Mouse (Mus musculus): ENCODE measurements around the gene Ppm1l. TPM values are rescaled to one million over a fixed set of nuclear protein-coding genes. Genes with fewer than 3 reads are reported as not detected.
A peak's percentile ranks its signal among the peaks of the same experiment; 100 is the strongest.
"Not testable (repeated sequence)": the region's sequence is repeated elsewhere in the genome, so short reads cannot be mapped to it uniquely, and the experiment has no call there.

Ppm1l gene
- polyA plus RNA-seq, 1 experiment from 2014 or later: 23.3 TPM

DNA sequence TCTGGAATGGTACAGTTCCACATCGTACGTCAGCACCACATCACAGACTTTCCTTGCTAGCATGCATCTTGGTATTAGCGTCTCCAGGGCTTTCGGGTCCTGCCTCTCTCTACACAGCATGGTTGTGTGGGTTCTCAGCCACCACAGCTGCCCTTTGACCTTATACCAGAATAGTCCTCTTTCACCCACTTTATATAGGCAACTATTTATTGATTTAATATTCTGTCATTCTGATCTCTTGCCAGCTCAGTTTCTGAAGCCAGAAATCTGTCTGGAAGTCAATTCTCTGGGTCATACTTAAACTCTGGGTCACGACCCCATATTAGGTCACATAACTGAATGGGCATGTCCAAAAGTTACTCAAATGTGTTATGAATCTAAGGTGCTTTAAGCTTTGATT lies 86.5 kb downstream of the Ppm1l start:
- Histone ChIP-seq H3K4me1 (ENCODE audit: control insufficient read depth, insufficient read depth, low read length) (0 out of 2 replicates have a peak, but pooled peaks cover 2% of the 10 kb centered on the region), H3K36me3 (ENCODE audit: control insufficient read depth, insufficient read depth, low read length) (no peaks in the 10 kb centered on the region), H3K9ac (replicated peaks; ENCODE audit: low read depth, low read length) (no peak overlapping the region), H3K4me3 (ENCODE audit: low read depth, low read length) (no peak overlapping the region), H3K9me3 (ENCODE audit: control insufficient read depth, low read length) (no peaks in the 10 kb centered on the region), H3K27ac (ENCODE audit: low read depth, low read length) (no peak overlapping the region), H3K27me3 (ENCODE audit: control insufficient read depth, insufficient read depth, low read length) (0 out of 2 replicates have a peak, but pooled peaks cover 3% of the 10 kb centered on the region), H3K4me2 (ENCODE audit: low read depth, low read length) (no peak overlapping the region)
- no peak for ATAC-seq (ENCODE audit: low read depth)
- WGBS: 87% methylated on average over 5 of the region's 5 CpGs

GRCm38 (mm10) chr3:69406210-69406895 lies 89.7 kb downstream of the Ppm1l start:
- Histone ChIP-seq H3K36me3 (ENCODE audit: control insufficient read depth, insufficient read depth, low read length) (no peaks in the 10 kb centered on the region), H3K4me3 (ENCODE audit: low read depth, low read length) (no peak overlapping the region), H3K4me2 (ENCODE audit: low read depth, low read length) (no peak overlapping the region), H3K9me3 (ENCODE audit: control insufficient read depth, low read length) (no peaks in the 10 kb centered on the region), H3K27ac (ENCODE audit: low read depth, low read length) (no peak overlapping the region), H3K4me1 (ENCODE audit: control insufficient read depth, insufficient read depth, low read length) (0 out of 2 replicates have a peak, but pooled peaks cover 3% of the 10 kb centered on the region), H3K9ac (replicated peaks; ENCODE audit: low read depth, low read length) (no peak overlapping the region), H3K27me3 (ENCODE audit: control insufficient read depth, insufficient read depth, low read length) (0 out of 2 replicates have a peak, but pooled peaks cover 3% of the 10 kb centered on the region)
- peak; percentile 85 for ATAC-seq (ENCODE audit: low read depth)
- 25% methylated on average over 5 of the region's 5 CpGs for WGBS

DNA sequence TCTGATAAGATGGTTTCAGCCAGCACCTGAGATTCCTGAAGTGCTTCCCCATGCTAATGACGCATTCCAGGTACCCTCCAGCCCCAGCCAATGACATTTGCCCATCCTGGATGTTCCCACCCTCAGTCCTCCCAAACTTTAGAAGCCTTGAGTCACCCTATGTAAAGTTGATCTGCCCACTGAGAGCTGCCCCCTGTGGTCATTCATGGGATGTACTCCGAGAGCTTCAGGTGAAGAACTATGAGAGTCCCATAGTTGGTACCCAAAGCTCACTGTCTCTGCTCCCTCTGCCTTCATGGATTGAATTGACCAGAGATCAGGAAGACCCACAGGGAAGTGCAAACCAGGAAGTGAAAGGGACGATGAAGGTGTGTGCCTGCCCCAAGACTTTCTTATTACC lies 91.4 kb downstream of the Ppm1l start:
- Histone ChIP-seq H3K9ac (replicated peaks; ENCODE audit: low read depth, low read length) (no peak overlapping the region), H3K27me3 (ENCODE audit: control insufficient read depth, insufficient read depth, low read length) (0 out of 2 replicates have a peak, but pooled peaks cover 3% of the 10 kb centered on the region), H3K9me3 (ENCODE audit: control insufficient read depth, low read length) (no peaks in the 10 kb centered on the region), H3K36me3 (ENCODE audit: control insufficient read depth, insufficient read depth, low read length) (no peaks in the 10 kb centered on the region), H3K4me3 (ENCODE audit: low read depth, low read length) (no peak overlapping the region), H3K27ac (ENCODE audit: low read depth, low read length) (no peak overlapping the region), H3K4me2 (ENCODE audit: low read depth, low read length) (no peak overlapping the region), H3K4me1 (ENCODE audit: control insufficient read depth, insufficient read depth, low read length) (0 out of 2 replicates have a peak, but pooled peaks cover 3% of the 10 kb centered on the region)
- 85% methylated on average over 3 of the region's 3 CpGs for WGBS
- ATAC-seq (ENCODE audit: low read depth): no peak

DNA sequence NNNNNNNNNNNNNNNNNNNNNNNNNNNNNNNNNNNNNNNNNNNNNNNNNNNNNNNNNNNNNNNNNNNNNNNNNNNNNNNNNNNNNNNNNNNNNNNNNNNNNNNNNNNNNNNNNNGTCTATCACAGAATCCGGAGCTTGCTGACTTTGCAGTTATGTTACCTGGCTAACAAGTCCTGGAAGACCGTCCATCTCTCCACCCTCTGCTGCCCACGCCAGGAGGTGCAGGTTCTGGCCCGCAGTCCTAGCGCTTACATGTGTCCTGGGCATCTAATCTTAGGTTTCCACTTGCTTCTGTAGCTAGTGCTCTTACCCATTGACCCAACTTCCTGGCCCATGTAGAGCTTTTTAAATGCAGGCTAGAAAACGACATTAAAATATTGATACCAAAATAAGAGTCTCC lies 99.5 kb downstream of the Ppm1l start:
- Histone ChIP-seq H3K4me1 (ENCODE audit: control insufficient read depth, insufficient read depth, low read length) (no peaks in the 10 kb centered on the region), H3K27ac (ENCODE audit: low read depth, low read length) (no peak overlapping the region), H3K27me3 (ENCODE audit: control insufficient read depth, insufficient read depth, low read length) (no peaks in the 10 kb centered on the region), H3K4me2 (ENCODE audit: low read depth, low read length) (no peak overlapping the region), H3K4me3 (ENCODE audit: low read depth, low read length) (no peak overlapping the region), H3K9ac (replicated peaks; ENCODE audit: low read depth, low read length) (no peak overlapping the region), H3K36me3 (ENCODE audit: control insufficient read depth, insufficient read depth, low read length) (no peaks in the 10 kb centered on the region), H3K9me3 (ENCODE audit: control insufficient read depth, low read length) (no peaks in the 10 kb centered on the region)
- WGBS: 89% methylated on average over 6 of the region's 6 CpGs
- no peak for ATAC-seq (ENCODE audit: low read depth)

GRCm38 (mm10) chr3:69422741-69423140 lies 106.1 kb downstream of the Ppm1l start:
- Histone ChIP-seq H3K9ac (replicated peaks; ENCODE audit: low read depth, low read length) (no peak overlapping the region), H3K27me3 (ENCODE audit: control insufficient read depth, insufficient read depth, low read length) (no peaks in the 10 kb centered on the region), H3K4me1 (ENCODE audit: control insufficient read depth, insufficient read depth, low read length) (no peaks in the 10 kb centered on the region), H3K9me3 (ENCODE audit: control insufficient read depth, low read length) (no peaks in the 10 kb centered on the region), H3K36me3 (ENCODE audit: control insufficient read depth, insufficient read depth, low read length) (no peaks in the 10 kb centered on the region), H3K27ac (ENCODE audit: low read depth, low read length) (no peak overlapping the region), H3K4me3 (ENCODE audit: low read depth, low read length) (no peak overlapping the region), H3K4me2 (ENCODE audit: low read depth, low read length) (no peak overlapping the region)
- ATAC-seq (ENCODE audit: low read depth): no peak
- WGBS: 75% methylated on average over 3 of the region's 3 CpGs

- H3K36me3 ChIP-seq (ENCODE audit: control insufficient read depth, insufficient read depth, low read length): no peaks in the 10 kb centered on the region
- H3K27ac ChIP-seq (ENCODE audit: low read depth, low read length): no peak overlapping the region
- 49% methylated on average over 4 of the region's 4 CpGs for WGBS
- H3K9me3 ChIP-seq (ENCODE audit: control insufficient read depth, low read length): no peaks in the 10 kb centered on the region
- H3K4me1 ChIP-seq (ENCODE audit: control insufficient read depth, insufficient read depth, low read length): no peaks in the 10 kb centered on the region
- no peak overlapping the region for H3K4me3 ChIP-seq (ENCODE audit: low read depth, low read length)
- H3K4me2 ChIP-seq (ENCODE audit: low read depth, low read length): no peak overlapping the region
- ATAC-seq (ENCODE audit: low read depth): no peak
- H3K27me3 ChIP-seq (ENCODE audit: control insufficient read depth, insufficient read depth, low read length): no peaks in the 10 kb centered on the region
- H3K9ac ChIP-seq (replicated peaks; ENCODE audit: low read depth, low read length): no peak overlapping the region
Measured at GRCm38 (mm10) chr3:69423371-69423770, 106.7 kb downstream of the Ppm1l start.

GRCm38 (mm10) chr3:69424781-69425180 lies 108.1 kb downstream of the Ppm1l start:
- 71% methylated on average over 2 of the region's 2 CpGs for WGBS
- H3K4me1 ChIP-seq (ENCODE audit: control insufficient read depth, insufficient read depth, low read length); H3K9me3 ChIP-seq (ENCODE audit: control insufficient read depth, low read length); H3K4me3 ChIP-seq (ENCODE audit: low read depth, low read length); ATAC-seq (ENCODE audit: low read depth); H3K27ac ChIP-seq (ENCODE audit: low read depth, low read length); H3K4me2 ChIP-seq (ENCODE audit: low read depth, low read length); H3K27me3 ChIP-seq (ENCODE audit: control insufficient read depth, insufficient read depth, low read length); H3K36me3 ChIP-seq (ENCODE audit: control insufficient read depth, insufficient read depth, low read length); H3K9ac ChIP-seq (replicated peaks; ENCODE audit: low read depth, low read length): not testable (repeated sequence)

DNA sequence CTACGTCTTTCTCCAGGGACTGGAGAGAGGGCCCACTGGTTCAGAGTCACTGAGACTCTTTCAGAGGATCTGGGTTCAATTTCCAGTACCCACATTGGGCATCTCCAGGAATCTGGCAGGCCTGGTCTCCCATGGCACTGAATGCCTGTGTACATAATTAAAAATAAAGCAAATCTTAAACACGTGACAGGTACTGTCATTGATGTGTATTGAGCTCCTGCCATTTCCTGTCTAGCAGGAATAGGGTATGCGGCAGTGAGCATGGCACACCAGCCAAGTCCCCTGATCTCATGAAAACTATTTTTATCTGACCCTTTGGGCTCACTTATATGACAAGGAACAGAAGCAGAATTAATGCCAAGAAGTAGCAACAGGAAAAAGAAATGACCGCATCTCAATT lies 110.6 kb downstream of the Ppm1l start:
- Histone ChIP-seq H3K9ac (replicated peaks; ENCODE audit: low read depth, low read length) (no peak overlapping the region), H3K27ac (ENCODE audit: low read depth, low read length) (no peak overlapping the region), H3K27me3 (ENCODE audit: control insufficient read depth, insufficient read depth, low read length) (no peaks in the 10 kb centered on the region), H3K9me3 (ENCODE audit: control insufficient read depth, low read length) (no peaks in the 10 kb centered on the region), H3K36me3 (ENCODE audit: control insufficient read depth, insufficient read depth, low read length) (no peaks in the 10 kb centered on the region), H3K4me2 (ENCODE audit: low read depth, low read length) (no peak overlapping the region), H3K4me1 (ENCODE audit: control insufficient read depth, insufficient read depth, low read length) (no peaks in the 10 kb centered on the region), H3K4me3 (ENCODE audit: low read depth, low read length) (no peak overlapping the region)
- ATAC-seq (ENCODE audit: low read depth): no peak
- WGBS: 79% methylated on average over 4 of the region's 4 CpGs

- Histone ChIP-seq H3K4me1 (ENCODE audit: control insufficient read depth, insufficient read depth, low read length) (no peaks in the 10 kb centered on the region), H3K27me3 (ENCODE audit: control insufficient read depth, insufficient read depth, low read length) (no peaks in the 10 kb centered on the region), H3K9me3 (ENCODE audit: control insufficient read depth, low read length) (no peaks in the 10 kb centered on the region), H3K4me3 (ENCODE audit: low read depth, low read length) (no peak overlapping the region), H3K4me2 (ENCODE audit: low read depth, low read length) (no peak overlapping the region), H3K9ac (replicated peaks; ENCODE audit: low read depth, low read length) (no peak overlapping the region), H3K27ac (ENCODE audit: low read depth, low read length) (no peak overlapping the region), H3K36me3 (ENCODE audit: control insufficient read depth, insufficient read depth, low read length) (no peaks in the 10 kb centered on the region)
- 23% methylated on average over 3 of the region's 3 CpGs for WGBS
- 0 out of 2 replicates have a peak, but pooled peaks have one; percentile 15 for ATAC-seq (ENCODE audit: low read depth)
Measured at GRCm38 (mm10) chr3:69428221-69428620, 111.6 kb downstream of the Ppm1l start.
